Mouse (Mus musculus) mouse embryonic stem cell (cell line): ENCODE data around the gene Slc1a1.

Source experiments
- in situ Hi-C, 2 experiments: fragments of 300-500 bp; cut with MboI; formaldehyde crosslinking; loops; 1 replicate in 1 of 2; 3 replicates in 1 of 2; pipeline ENCODE4 v1.14.3; 2019 to 2020; ENCODE audit warnings: low sequenced_read_pairs in 2 of 2, low pct_unique_long_range_greater_than_20kb in 1 of 2, mixed read lengths in 1 of 2; ENCODE audit not compliant: unreplicated experiment in 1 of 2

The Slc1a1 gene

GRCm38 (mm10) chr19:28902111-28902510 is 67.3 kb downstream of the Slc1a1 start:
- in situ Hi-C loops: loop anchor here in 1 of 2 experiments (10.0 kb wide), 1 partner anchor 133 kb away; no protein-coding TSS in a partner anchor

GRCm38 (mm10) chr19:28902806-28903205 is 68.0 kb downstream of the Slc1a1 start:
- in situ Hi-C loops: loop anchor here in 1 of 2 experiments (10.0 kb wide), 1 partner anchor 132 kb away; no protein-coding TSS in a partner anchor

GRCm38 (mm10) chr19:28903536-28904119 is 68.8 kb downstream of the Slc1a1 start:
- in situ Hi-C loops: loop anchor here in 1 of 2 experiments (10.0 kb wide), 1 partner anchor 131 kb away; no protein-coding TSS in a partner anchor

GRCm38 (mm10) chr19:28908186-28908585 is 73.3 kb downstream of the Slc1a1 start:
- in situ Hi-C loops: loop anchor here in 1 of 2 experiments (10.0 kb wide), 1 partner anchor 127 kb away; no protein-coding TSS in a partner anchor

- in situ Hi-C loops: loop anchor here in 1 of 2 experiments (10.0 kb wide), 1 partner anchor 126 kb away; no protein-coding TSS in a partner anchor
These were observed 73.8 kb downstream of the Slc1a1 start for GRCm38 (mm10) chr19:28908693-28909092.

GRCm38 (mm10) chr19:28914598-28914997 is 79.7 kb downstream of the Slc1a1 start:
- in situ Hi-C loops: no loop called here

GRCm38 (mm10) chr19:28915602-28916250 is 80.9 kb downstream of the Slc1a1 start:
- in situ Hi-C loops: no loop called here

GRCm38 (mm10) chr19:28916492-28916891 is 81.6 kb downstream of the Slc1a1 start:
- in situ Hi-C loops: no loop called here

- in situ Hi-C loops: no loop called here
These were observed 83.0 kb downstream of the Slc1a1 start for GRCm38 (mm10) chr19:28917839-28918238.

- in situ Hi-C loops: no loop called here
These were observed 91.5 kb downstream of the Slc1a1 start for GRCm38 (mm10) chr19:28926366-28926765.

- in situ Hi-C loops: no loop called here
These were observed 92.5 kb downstream of the Slc1a1 start for GRCm38 (mm10) chr19:28927396-28927795.

- in situ Hi-C loops: no loop called here
These were observed 94.2 kb downstream of the Slc1a1 start for GRCm38 (mm10) chr19:28929034-28929433.

- in situ Hi-C loops: no loop called here
These were observed 100.0 kb downstream of the Slc1a1 start for GRCm38 (mm10) chr19:28934897-28935296.

GRCm38 (mm10) chr19:28940135-28940874 is 105.5 kb downstream of the Slc1a1 start:
- in situ Hi-C loops: no loop called here

GRCm38 (mm10) chr19:28941271-28941670 is 106.4 kb downstream of the Slc1a1 start:
- in situ Hi-C loops: no loop called here

- in situ Hi-C loops: no loop called here
These were observed 111.9 kb downstream of the Slc1a1 start for GRCm38 (mm10) chr19:28946782-28947181.

GRCm38 (mm10) chr19:28947311-28947710 is 112.5 kb downstream of the Slc1a1 start:
- in situ Hi-C loops: no loop called here

GRCm38 (mm10) chr19:28951251-28951650 is 116.4 kb downstream of the Slc1a1 start:
- in situ Hi-C loops: no loop called here

GRCm38 (mm10) chr19:28963113-28963512 is 128.3 kb downstream of the Slc1a1 start:
- in situ Hi-C loops: loop anchor here in 1 of 2 experiments (10.0 kb wide), 1 partner anchor 188 kb away; no protein-coding TSS in a partner anchor
